Mouse (Mus musculus) activated CD4-positive, CD25-positive, alpha-beta regulatory T cell, adult 9 weeks (primary cell): ENCODE measurements around the gene Srf. TPM values are rescaled to one million over a fixed set of nuclear protein-coding genes. Genes with fewer than 3 reads are reported as not detected.

Source experiments
- polyA plus RNA-seq: library from polyadenylated mRNA; unstranded; fragments of 100-300 nt; shearing (Covaris generic); gene quantifications from one replicate; pipeline ENCODE4 v1.2.1, GENCODE M21; 2017

The Srf gene
- polyA plus RNA-seq, result 4.5 TPM

DNA sequence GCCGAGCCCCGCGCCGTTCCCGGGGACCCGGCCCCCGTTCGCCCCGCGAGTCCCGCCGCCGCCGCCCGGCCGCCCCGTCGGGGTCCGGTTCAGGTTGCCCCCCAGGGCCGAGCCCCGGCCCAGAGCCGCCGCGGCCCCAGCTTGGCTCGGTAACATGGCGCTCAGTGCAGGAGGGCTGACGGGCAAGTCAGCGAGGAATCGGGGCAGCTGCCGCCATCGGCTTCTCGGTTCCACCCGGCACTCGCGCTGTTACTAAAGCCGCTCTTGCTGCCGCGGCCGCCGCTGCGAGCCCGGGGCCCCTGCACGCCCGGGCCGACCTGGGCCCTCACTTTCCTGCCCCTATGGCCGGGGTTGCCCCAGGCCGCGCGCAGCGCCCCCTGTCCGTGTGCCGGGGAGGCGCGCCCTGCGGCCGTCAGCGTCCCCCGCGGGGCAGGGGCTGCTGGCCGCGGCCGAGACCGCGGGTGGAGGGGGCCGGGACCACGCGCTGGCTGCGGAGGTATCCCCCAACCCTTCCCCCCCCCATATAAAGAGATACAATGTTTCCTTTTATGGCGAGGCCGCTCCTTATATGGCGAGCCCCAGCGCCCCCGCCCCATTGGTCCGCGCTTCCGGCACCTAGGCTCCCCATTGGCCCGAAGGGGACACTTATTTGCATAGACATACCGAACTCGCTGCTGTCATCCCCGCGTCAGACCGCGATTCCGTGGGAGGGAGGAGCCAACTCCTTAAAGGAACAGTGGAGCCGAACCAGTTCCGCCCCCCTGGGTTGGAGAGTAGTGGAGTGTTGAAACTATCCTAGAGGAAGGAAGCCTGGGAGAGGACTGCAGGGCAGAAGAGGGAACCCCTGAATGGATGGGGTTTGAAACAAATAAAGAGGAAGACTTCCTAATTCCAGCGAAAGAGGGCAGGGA is at the start of gene Srf:
TSS of gene Srf (minus strand) at position 503 of the 911 bp plus-strand sequence.

GRCm38 (mm10) chr17:46545813-46546564 is 10.0 kb downstream of the Srf start, which contains the start of gene Cul9:
TSS of gene Cul9 (minus strand) at chr17:46546388.

Other genes starting within 250 kb of the Srf start
- gene Abcc10, start 227.8 kb downstream of the Srf start, polyA plus RNA-seq, result 8.0 TPM
- 1.1 TPM for gene Zfp318, start 172.4 kb downstream of the Srf start, polyA plus RNA-seq
- gene Crip3, start 127.2 kb downstream of the Srf start, polyA plus RNA-seq, result not detected
- gene Slc22a7, start 117.7 kb downstream of the Srf start, polyA plus RNA-seq, result not detected
- 0.15 TPM for gene Ttbk1, start 68.5 kb downstream of the Srf start, polyA plus RNA-seq
- gene Dnph1, start 59.5 kb downstream of the Srf start, polyA plus RNA-seq, result 8.3 TPM
- gene Cul9, start 9.8 kb downstream of the Srf start, polyA plus RNA-seq, result 9.2 TPM
- not detected for gene Ptk7, start 73.3 kb upstream of the Srf start, polyA plus RNA-seq
- gene Klc4, start 89.8 kb upstream of the Srf start, polyA plus RNA-seq, result 27.1 TPM
- 62.4 TPM for gene Mrpl2, start 90.1 kb upstream of the Srf start, polyA plus RNA-seq
- gene Cul7, start 94.2 kb upstream of the Srf start, polyA plus RNA-seq, result 12.7 TPM
- gene Rrp36, start 118.2 kb upstream of the Srf start, polyA plus RNA-seq, result 69.6 TPM
- gene Mea1, start 122.6 kb upstream of the Srf start, polyA plus RNA-seq, result 184 TPM
- 82.1 TPM for gene Klhdc3, start 124.7 kb upstream of the Srf start, polyA plus RNA-seq
- gene Ppp2r5d, start 148.9 kb upstream of the Srf start, polyA plus RNA-seq, result 57.8 TPM
- gene Pex6, start 155.3 kb upstream of the Srf start, polyA plus RNA-seq, result 3.1 TPM
- gene Gnmt, start 173.0 kb upstream of the Srf start, polyA plus RNA-seq, result 0.27 TPM
- gene Cnpy3, start 196.0 kb upstream of the Srf start, polyA plus RNA-seq, result 57.0 TPM
- not detected for gene Ptcra, start 207.5 kb upstream of the Srf start, polyA plus RNA-seq
- gene 2310039H08Rik, start 216.5 kb upstream of the Srf start, polyA plus RNA-seq, result 30.9 TPM
- gene Rpl7l1, start 226.5 kb upstream of the Srf start, polyA plus RNA-seq, result 154 TPM